Mouse (Mus musculus): ENCODE measurements around the gene Exoc2.

Gene Exoc2

DNA sequence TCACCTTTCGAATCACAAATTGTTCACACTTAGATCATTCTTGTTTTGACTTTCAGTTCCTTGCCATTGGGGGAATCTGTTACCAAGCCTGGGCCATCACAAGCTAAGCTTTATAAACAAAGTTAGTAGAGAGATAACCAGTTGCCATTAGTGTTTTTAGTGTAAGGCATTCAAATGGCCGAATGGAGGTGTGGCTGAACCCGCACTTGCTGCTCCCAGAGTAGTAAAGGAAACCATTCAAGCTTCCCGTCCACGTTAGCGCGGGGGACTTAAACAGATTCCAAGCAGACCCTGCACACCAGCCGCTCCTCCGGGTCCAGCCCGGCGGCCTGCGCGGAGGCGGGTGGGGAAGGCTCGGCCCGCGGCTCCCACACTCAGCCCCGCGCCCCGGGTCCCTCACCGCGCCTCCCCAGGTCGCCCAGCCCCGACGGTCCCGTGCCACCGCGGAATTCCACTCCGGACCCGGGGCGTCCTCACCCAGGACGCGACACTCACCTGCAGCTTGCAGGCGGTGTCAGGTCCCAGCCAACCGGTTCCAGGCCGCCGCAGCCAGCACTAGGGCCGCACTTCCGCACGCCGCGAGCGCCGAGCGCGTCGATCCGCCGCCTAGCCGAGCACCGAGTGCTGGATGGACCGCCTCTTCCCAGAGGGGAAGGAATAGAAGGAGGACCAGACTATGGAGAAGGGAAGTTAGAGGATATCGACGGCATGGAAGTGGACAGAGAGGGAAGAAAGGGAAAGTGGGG, at the start of gene Exoc2, which contains the start of gene Gm5447:
Gene Exoc2, minus strand, starts transcription at position 593 of the 746 bp plus-strand sequence.
Gene Gm5447, plus strand, starts transcription at position 704 of the 746 bp plus-strand sequence.
- in situ Hi-C loops (cut with MboI), result no loop called here

DNA sequence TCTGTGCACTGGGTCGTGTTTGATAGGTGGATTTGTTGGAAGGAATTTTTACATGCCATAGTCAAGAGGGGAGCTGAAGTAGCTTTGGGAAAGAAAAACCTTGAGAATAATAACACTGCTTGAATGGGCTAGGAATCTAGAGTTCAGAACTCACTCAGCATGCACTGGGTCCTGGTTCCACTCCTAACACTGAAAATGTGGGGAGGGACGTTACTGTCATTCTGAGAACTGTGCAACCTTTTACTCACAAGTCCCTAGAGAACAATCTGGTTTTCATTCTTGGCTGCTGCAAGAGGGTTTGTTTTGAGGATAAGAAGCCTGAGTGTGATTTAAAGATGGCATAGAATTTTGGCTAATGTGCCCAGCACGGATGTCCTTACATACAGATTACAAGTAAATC, 49.8 kb upstream of the Exoc2 start:
- in situ Hi-C loops (cut with MboI), result no loop called here

DNA sequence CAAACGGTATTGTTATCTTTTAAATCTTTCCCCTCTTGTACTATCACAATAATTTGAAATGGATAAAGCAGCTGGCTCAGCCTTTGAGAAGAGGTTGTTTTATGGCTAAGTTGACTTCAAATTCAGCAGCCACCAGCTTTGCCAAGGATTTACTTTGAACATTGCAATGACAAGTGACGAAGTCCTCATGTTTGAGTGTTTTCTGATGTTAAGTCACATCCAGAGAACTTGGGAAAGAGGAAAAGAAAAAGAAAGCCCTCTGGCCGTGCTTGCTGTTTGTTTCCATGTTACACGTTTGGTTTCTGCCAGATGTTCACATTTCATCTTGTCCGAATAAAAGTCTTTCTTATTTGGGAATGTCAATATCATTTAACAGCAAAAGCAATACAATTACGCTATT, 48.0 kb upstream of the Exoc2 start:
- in situ Hi-C loops (cut with MboI), result no loop called here

DNA sequence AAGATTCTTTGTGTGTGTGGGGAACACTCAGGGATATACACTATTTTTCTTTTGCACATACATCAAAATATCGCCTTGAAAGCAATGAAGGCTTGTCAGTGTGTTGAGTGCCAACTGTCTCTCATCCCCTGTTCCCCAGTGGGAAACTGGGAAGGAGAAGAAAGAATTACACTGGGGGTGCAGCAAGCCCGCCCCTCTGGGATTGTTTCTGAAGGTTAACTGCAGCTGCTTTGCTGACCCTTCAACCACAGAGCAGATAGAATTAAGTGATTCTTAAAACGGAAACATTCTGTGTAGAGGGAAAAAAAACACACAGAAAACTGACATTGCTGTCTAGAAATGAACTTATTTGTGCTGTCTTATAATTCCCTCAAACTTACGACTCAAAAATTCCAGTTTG, 47.6 kb upstream of the Exoc2 start:
- in situ Hi-C loops (cut with MboI), result no loop called here

DNA sequence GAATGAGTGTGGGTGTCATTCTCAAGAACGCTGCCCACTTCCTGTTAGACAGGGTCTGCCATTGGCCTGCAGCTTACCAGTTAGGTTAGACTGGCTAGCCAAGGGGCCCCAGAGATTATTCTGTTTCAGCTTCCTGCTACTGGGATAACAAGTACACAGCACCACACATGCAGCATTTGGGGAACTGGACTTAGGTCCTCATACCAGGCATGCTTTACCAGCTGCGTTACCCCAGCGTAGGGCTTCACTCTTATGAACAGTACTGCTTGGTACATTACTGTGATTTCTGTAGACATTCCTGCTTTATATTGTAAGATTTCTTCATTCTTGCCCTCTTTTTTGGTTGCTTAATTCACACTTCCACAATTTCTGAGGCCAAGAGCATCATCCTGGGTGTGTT, 43.7 kb upstream of the Exoc2 start:
- in situ Hi-C loops (cut with MboI), result no loop called here

DNA sequence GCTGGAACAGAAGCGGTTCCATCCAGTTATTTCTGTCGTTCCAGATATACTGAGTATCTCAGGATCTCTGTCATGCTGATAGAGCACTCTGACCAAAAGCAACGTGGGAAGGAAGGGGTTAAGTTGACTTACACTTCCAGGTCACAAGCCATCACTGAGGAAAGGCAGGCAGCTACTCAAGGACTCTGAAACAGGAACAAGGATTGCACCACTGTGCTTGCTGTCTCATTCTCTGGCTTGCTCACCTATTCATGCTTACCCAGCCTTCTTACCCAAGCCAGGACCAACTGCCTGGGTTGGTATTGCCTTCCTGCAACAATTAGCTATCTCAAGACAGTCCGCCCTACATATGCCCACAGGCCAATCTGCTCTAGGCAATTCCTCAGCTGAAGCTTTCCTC, 31.1 kb upstream of the Exoc2 start:
- in situ Hi-C loops (cut with MboI), result no loop called here

DNA sequence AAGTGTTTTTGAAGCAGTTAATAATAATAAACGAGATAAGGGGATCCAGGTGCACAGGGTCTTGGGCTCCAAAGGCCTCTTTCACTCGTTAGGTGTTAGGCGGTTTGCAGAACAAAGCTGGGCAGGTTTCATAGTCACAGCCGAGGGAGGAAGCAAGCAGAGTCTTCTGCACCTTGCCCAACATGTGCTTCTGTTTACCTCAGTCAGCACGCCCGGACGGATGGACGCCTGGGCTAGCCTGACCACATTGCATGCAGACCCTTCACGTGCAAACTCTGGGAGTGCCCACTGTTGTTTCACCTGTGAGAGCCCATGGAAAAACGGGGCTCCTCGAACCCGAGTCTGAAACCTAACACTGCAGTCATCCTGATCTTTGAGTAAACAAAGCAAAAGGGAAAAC, 30.6 kb upstream of the Exoc2 start:
- in situ Hi-C loops (cut with MboI), result no loop called here

DNA sequence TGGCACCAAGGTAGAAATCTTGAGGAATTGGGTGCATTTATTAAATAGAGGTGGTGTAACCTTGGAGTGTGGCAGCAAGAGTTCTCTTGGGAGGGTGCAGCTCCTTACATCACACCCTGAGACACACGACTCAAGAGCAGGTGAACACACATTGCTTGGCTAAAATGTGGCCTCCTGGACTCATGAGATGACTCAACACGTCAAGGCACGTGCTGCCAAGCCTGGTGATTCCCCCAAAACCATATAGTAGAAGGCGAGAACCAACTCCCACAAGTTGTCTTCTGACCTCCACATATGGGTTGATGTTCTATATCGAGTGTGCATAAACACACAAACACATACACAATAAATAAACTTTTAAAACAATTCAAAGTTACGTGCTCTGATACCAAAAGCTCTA, 25.9 kb upstream of the Exoc2 start:
- in situ Hi-C loops (cut with MboI), result no loop called here

DNA sequence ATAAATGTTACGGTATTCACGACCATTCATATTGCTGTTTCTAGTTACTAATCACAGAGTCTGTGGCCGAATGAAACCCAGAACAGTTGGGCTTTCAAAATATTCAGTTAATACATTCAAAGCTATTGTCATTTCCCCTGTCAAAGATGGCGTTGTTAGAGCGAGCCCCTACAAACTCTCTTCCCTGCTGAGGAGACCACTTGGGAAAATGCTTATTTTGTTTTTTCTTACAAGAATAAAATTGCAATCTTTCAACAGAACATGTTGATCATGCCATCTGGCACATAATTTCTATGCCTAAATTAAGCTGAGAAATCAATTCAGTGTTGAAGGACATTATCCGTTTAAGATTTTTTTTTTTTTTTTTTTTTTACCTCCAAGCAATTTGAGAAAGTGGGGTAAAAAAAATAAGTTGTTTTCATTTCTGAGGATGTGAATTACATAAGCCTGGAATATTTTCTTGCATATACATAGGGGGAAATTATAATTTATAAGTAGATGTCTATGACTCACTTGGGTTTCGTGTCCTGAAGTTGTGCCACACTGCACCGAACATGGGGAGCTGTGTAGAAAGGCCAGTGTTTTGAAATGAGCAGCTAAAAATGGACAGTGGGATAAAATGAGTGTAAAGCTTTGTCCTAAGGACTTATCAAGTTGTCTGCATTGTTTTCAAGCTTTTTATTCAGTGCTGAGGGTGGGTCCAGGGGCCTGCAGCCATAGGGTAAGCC, 23.8 kb upstream of the Exoc2 start:
- in situ Hi-C loops (cut with MboI), result no loop called here

DNA sequence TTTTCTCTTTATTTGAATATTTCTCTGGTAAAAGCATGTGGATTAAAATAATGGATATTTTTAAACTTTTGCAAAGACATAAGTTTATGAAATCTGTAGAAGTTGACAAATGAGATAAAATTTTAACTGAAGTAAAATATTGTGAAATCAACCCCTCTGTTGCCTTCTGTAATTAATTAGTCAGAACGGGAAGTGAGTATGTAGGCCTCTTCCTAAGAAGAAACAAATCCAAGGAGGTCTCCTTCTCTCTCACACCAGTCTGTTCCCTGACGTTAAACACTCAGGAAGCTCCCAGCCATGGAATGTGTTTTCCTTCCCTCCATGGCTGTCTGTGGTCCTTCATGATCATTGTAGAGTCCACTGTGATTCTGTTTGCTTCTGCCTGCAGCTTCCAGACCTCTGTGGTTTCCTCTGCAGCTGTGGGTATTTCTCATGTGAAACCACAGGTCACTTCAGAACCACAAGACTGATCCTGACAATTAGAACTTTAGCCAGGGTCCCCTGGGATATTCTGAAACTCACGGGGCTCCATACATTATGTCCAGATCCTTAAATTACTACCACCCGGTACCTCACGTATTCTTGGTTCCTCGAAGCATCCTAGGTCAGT, 20.5 kb upstream of the Exoc2 start:
- in situ Hi-C loops (cut with MboI), result no loop called here

DNA sequence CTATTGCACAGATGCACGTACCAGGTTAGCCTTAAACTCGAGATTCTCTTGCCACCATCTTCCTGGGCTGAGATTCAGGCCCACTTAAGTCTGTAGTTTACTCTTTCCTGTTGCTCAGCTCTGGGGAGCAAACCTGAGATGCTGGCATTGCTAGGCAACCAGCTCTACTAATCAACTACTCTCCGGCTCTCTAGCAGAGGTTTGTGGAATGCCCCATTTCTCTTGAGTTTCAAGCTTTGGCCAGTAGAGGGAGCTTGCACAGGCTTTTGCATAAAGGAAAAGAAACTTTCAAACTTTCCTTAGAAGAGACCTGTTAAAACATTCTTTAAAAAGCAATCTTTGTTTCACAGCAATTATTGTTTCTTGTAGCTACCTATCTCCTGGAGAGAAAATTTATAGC, 19.9 kb upstream of the Exoc2 start:
- in situ Hi-C loops (cut with MboI), result no loop called here

DNA sequence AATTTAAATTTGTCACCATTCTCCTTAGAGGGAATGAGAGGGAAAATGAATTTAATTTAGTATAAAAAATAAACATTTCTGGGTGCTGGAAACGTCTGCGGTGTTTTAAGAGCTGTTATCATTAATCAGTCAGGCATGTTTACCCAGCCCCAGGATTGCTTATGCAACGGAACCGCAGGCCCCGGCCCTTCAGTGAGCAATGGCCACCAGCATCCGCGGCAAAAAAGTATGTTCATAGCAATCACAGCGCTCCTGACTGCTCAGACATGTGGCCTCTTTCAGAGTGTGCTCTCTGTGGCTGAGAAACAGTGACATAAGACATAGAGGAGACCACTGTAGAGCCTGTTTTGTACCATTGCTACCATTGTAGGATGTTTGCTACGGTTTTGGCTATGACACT, 16.3 kb upstream of the Exoc2 start:
- in situ Hi-C loops (cut with MboI), result no loop called here

DNA sequence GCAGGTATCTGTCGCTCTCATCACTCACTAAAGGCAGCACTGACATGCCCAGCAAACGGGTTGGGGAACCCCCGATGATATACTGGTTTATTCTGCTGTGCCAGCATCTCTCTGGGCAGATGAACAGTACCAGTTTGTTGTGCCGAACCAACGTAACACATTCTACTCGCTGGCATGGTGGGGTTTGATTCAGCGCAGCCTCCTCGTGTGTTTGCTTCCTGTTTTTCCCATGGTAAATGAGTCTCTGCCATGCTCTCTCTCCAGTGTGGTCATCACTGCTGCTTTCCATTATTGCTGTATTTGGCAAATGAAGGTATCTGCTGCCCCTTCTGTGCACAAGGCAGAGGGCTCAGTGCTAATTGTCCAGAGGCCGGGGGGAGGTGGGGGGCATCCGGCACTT, 15.8 kb upstream of the Exoc2 start:
- in situ Hi-C loops (cut with MboI), result no loop called here

DNA sequence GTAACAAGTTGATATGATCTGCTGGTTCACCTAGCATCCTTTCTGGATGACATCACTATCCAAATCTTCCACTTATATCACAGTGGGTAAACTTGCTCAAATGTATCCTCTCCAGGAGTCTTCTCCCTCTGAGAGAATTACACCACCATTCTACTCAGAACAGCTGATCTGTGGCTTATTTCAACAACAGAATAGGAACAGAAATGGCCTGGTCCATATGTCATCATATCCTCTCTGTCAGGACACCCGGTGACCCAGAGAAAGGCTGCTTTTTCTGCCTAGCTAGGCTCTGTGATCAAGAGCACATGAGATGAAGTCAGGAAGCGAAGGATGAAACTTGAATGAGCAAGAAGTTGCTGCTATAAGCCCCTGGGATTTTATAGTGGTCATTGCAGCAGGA, 13.8 kb upstream of the Exoc2 start:
- in situ Hi-C loops (cut with MboI), result no loop called here

DNA sequence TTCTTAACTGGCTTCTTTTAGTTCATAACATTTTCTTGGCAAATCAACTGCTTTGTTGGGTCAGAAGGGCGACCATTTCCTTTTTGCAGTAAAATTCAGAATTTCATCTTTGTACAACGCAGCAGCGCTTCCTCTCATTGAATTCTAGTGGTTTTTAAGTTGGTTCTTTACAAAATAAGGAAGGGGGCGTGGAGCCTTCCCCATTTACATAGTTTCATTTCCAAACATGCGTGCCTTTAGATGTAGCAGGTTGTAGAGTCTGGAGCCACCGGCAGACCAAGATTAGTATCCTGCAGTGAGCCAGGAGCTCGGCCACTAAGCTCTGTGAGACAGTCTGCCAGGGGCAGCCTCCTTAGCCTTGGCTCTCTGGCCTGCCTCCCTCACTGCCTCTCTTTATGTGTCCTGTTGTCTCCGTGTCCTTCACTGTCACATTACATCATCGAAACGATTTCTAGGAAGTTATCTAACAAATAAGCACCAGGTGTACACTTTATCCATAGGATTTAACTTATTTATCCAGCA, 13.1 kb upstream of the Exoc2 start:
- in situ Hi-C loops (cut with MboI), result no loop called here

DNA sequence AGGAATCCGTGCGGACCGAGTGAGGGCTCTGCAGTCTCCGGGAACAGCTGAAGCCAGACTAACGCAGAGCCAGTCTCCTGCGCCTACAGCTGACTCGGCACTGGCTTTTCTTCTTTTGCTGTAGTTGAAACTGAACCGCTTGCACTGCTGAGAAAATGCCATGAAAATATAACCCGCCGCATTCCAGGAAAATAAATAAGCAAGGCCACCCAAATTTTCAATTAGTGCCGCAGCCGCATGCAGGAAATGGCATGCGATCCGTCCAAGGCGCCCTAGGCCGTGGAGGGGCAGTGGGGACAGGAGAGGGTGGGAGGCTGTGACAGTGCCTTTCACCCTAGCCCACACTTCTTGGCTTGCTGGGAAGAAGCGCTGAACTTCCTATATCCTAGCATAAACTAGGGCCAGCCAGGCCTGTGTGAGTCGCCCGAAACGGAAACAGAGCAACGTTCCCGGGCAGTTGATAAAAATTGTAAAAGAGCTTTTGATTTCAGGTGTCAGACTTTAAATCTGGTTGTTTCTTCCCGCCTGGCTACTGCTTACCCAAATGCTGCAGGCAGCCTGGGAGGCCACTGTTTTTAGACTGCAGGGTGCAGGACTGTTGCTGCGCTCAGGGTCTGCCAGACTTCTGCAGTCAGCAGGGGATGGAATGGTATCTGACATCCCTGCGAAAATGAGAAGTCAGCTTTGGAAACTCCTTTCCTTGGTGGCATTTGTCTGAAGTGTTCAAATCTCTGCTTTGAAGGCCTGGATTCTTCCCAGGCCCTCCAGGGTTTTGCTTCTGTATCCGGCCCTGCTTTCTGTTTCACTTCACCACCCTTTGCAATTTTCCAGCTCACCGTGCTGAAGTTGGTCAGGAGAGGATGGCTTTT, 11.9 kb upstream of the Exoc2 start:
- in situ Hi-C loops (cut with MboI), result no loop called here

DNA sequence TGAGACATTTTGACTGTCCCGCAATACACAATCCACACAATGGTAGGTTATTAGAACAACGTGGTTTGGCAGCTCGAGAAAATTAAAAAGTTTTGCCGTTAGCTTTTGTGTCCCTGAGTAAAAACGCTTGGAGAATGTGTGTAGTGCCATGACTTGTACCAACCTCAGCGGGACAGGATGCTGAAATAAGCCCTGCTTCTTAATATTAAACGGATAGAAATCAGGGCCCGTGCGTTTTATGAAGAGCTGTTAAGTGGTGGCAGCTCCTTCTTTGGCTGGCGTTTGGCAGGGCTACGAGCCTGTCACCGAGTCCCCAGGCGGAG, 11.3 kb upstream of the Exoc2 start:
- in situ Hi-C loops (cut with MboI), result no loop called here

DNA sequence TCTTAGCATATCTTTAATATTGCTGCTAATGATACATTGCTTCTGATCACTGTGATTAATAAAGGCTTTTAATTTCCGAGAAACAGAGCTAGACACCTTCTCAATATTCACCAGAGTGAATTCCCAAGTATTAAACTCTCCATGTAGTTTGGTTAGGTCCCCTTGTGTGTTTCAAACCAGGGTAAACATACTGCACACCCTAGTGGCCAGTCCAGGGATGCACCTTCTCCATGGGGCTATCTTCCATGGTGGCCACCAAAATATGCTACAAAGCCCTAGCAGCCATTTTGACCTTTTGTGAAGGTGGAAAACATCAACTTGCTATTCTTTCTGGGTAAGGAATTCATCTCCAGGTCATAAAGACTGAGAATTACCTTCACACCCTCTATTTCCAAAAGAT, 7.8 kb upstream of the Exoc2 start:
- in situ Hi-C loops (cut with MboI), result no loop called here

DNA sequence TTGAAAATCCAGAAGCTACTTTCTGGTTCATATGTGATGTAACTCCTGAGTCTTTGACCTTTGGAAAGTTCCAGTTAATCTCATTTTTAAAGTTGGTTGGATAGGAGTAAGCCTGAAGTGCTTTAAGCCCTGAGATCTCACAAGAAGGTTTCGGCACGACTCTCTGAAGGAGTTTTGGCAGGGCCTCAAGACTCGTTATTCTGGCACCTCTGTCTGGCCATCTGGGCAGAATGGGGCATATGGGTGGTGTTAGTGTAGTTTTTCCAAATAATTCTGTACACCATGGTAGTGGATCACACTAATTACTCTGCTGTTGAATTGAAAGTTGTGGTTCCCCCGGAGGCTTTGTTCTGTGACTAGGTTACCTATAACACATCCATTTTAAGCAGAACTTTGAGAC, 4.3 kb upstream of the Exoc2 start:
- in situ Hi-C loops (cut with MboI), result loop anchor here (5.0 kb wide), 1 partner anchor 421 kb away; no protein-coding TSS in a partner anchor

DNA sequence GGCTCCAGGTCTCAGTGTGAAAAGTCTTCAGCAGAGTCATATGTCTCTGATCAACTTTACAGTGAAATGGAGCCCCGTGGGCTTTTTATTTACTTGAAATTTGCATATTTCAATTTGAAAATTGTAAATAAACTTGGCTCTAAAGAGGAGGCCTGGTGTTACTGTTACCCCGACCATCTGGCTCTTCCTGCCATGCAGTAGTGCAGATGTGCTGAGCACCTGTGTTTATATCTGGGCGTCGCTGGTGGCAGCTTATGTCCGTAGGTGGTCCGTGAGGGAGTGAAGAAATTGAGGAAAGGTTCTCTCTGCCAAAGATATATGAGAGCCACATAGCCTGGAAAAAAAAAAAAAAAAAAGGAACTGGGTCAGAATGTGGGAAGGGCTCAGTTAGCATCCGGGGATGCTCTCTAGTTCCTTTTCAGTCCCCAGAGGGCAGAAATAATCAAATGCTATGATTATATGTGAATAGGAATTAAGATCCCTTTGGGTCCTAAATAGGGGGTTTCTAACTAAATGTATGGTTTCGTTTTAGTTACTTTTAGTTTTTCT, 2.7 kb upstream of the Exoc2 start:
- in situ Hi-C loops (cut with MboI), result loop anchor here (5.0 kb wide), 1 partner anchor 419 kb away; no protein-coding TSS in a partner anchor

DNA sequence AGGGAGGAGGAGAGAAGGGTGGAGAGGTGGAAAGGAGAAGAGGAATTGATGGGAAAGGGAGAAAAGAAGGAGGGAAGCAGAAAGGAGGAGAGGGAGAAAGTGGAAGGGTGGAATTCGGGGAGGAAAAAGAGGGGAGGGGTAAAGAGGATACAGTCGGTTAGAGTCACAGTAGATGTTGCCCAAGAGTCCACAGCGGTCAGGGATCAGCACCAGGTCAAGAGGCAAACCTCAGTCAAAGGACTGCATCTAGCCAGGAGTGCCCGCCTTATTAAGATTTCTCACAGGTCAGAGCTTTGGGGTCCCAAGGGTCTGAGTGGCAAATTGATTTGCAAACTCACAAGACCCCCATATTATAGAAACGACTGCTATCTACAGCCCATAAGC, 346 bp upstream of the Exoc2 start:
- in situ Hi-C loops (cut with MboI), result no loop called here

DNA sequence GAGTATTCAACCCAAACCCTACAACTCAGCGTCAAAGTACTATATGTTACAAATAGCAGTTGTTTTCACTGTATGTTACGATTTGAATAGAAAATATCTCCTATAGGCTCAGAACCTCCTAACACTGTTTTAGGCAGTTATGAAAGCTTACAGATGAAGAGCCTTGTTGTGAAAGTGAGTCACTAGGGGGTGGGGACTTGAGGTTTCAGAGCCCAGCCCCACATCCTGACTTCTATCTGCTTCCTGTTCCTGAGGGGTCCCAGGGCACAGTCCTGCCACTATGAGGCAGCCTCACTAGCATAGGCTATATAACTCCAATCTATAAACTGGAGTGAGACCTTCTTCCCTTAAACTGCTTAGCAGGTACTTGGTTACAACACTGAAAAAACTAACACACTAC, 1.8 kb downstream of the Exoc2 start:
- in situ Hi-C loops (cut with MboI), result no loop called here

All from mature B cell (primary cell).